Mouse (Mus musculus) liver, adult 2 months (tissue): Measurements from ENCODE around the gene Icam2. TPM values are rescaled to one million over a fixed set of nuclear protein-coding genes. Genes with fewer than 3 reads are reported as not detected.

Experiments used
- DNase-seq: peaks from one replicate; pipeline ENCODE4 v3.0.0-alpha.2; 2011; ENCODE audit warnings: low read depth, low spot score; ENCODE audit errors: extremely low read depth
- H3K27ac ChIP-seq: fragments of 200-500 bp; replicated peaks from 2 replicates; pipeline ENCODE4 v1.5.1; 2012; ENCODE audit warnings: low read depth, mild to moderate bottlenecking, control low read depth, inconsistent platforms, low read length; ENCODE audit not compliant: insufficient read depth
- H3K27me3 ChIP-seq: fragments of 200-500 bp; 2 replicates; pipeline ENCODE4 v1.6.1; 2012; ENCODE audit warnings: mild to moderate bottlenecking, moderate library complexity, low read length, inconsistent platforms; ENCODE audit not compliant: control insufficient read depth, insufficient read depth
- H3K36me3 ChIP-seq: fragments of 200-500 bp; 2 replicates; pipeline ENCODE4 v1.6.1; 2012; ENCODE audit warnings: low read length, inconsistent platforms; ENCODE audit not compliant: control insufficient read depth, insufficient read depth
- H3K4me1 ChIP-seq: fragments of 200-500 bp; 2 replicates; pipeline ENCODE4 v1.6.1; 2011; ENCODE audit warnings: low read length; ENCODE audit not compliant: control insufficient read depth, insufficient read depth
- H3K4me3 ChIP-seq: fragments of 200-500 bp; 2 replicates; pipeline ENCODE4 v1.5.1; 2011; ENCODE audit warnings: low read depth, mild to moderate bottlenecking, control low read depth, low read length, moderate library complexity; ENCODE audit not compliant: insufficient read depth
- H3K79me2 ChIP-seq: fragments of 200-500 bp; 2 replicates; pipeline ENCODE4 v1.6.1; 2012; ENCODE audit warnings: inconsistent platforms, mild to moderate bottlenecking, low read length, moderate library complexity; ENCODE audit not compliant: control insufficient read depth, insufficient read depth
- H3K9ac ChIP-seq: fragments of 200-500 bp; 2 replicates; pipeline ENCODE4 v1.6.1; 2012; ENCODE audit warnings: low read depth, mild to moderate bottlenecking, control low read depth, inconsistent platforms, low read length
- CTCF ChIP-seq: fragments of 200-500 bp; IDR thresholded peaks from 2 replicates; pipeline ENCODE4 v1.5.1; 2011; ENCODE audit warnings: low read depth, low read length, control low read depth
- POLR2A ChIP-seq: fragments of 200-500 bp; IDR thresholded peaks from 2 replicates; pipeline ENCODE4 v1.6.1; 2011; ENCODE audit warnings: low read length, control low read depth; ENCODE audit not compliant: insufficient read depth; ENCODE audit errors: extremely low read depth
- WGBS: fragments of 180-500 bp; shearing (Covaris S2); methylation state at CpG from one replicate; pipeline ENCODE4 v1.1.7; 2018; 5-methylcytosine and 5-hydroxymethylcytosine counted together
- polyA plus RNA-seq: library from polyadenylated mRNA; depleted of rRNA; stranded (reverse); fragments of >200 nt; gene quantifications from 2 replicates; pipeline ENCODE4 v1.2.3, GENCODE M21; 2012; rRNA removed
- total RNA-seq: library from RNA; depleted of rRNA; stranded (reverse); fragments of >200 nt; gene quantifications from 2 replicates; pipeline ENCODE4 v1.2.3, GENCODE M21; 2014; rRNA removed

Gene Icam2
- 5.3 and 6.7 TPM in 2 replicates for total RNA-seq
- polyA plus RNA-seq = 5.0 and 5.4 TPM in 2 replicates

- H3K9ac ChIP-seq = no peak within 1 kb of the TSS
- H3K27ac ChIP-seq = 0 out of 2 replicates have a peak within 1 kb of the TSS, but pooled peaks have one; percentile 34
- H3K27me3 ChIP-seq = no peaks in the 10 kb centered on the region
- no peaks in the 10 kb centered on the region for H3K36me3 ChIP-seq
- no peak for DNase-seq
- no peak within 1 kb of the TSS; the same call in 1 of the 2 replicates for H3K4me3 ChIP-seq
- H3K79me2 ChIP-seq = no peaks in the 10 kb centered on the region
- WGBS = 77% methylated on average over 6 of the region's 6 CpGs
- TF ChIP-seq CTCF (no peak), POLR2A (no peak)
- H3K4me1 ChIP-seq = peaks cover 3% of the 10 kb centered on the region; the same call in 1 of the 2 replicates
These were observed at the start of gene Icam2 for GRCm38 (mm10) chr11:106387791-106388216. Gene Icam2 (minus strand): TSS chr11:106388075.

DNA sequence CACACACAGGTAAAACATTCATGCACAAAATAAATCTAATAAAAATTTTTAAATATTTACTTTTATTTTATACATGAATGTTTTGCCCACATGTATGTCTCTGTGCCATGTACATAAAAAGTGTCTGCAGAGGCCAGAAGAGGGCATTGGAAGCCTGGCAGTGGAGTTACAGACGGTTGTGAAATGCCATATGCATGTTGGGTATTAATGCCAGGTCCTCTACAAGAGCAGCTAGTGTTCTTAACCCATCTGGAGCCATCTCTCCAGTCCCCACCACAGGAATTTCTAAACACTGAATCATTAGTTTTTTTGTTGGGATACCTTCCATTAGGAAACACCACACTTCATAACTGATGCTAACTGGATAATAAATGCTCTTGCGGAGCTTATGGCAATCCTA lies 49.7 kb upstream of the Icam2 start:
- peaks cover 17% of the 10 kb centered on the region for H3K4me1 ChIP-seq
- H3K27me3 ChIP-seq = no peaks in the 10 kb centered on the region
- H3K36me3 ChIP-seq = peaks cover 33% of the 10 kb centered on the region
- 65% methylated on average over 2 of the region's 2 CpGs for WGBS
- no peak overlapping the region for H3K27ac ChIP-seq
- peak; percentile 66 for DNase-seq
- H3K4me3 ChIP-seq = no peak overlapping the region
- no peak overlapping the region for H3K9ac ChIP-seq
- TF ChIP-seq POLR2A (no peak), CTCF (peak; percentile 8; the same call in 1 of the 2 replicates)
- H3K79me2 ChIP-seq = peaks cover 14% of the 10 kb centered on the region; the same call in 1 of the 2 replicates

DNA sequence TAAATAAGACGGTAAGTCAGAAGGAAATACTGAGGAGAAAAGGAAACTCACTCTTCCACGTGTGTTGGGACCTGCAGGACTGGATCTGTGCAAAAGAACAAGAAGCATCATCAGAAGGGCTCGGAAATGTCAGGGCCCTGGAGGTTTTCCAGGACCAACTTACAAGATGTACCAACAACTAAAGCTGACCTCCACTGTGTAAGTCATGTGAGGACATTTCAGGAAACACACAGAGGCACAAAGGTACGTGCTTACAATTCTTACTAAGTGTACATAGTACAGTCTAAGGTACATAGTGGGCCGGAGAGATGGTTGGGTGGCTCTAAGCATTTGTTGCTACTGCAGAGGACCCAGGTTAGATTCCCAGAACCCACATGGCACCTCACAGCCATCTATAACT lies 49.2 kb upstream of the Icam2 start:
- Histone ChIP-seq H3K4me1 (peaks cover 17% of the 10 kb centered on the region), H3K27ac (0 out of 2 replicates have a peak overlapping the region, but pooled peaks have one; percentile 2), H3K27me3 (no peaks in the 10 kb centered on the region), H3K9ac (no peak overlapping the region), H3K36me3 (peaks cover 38% of the 10 kb centered on the region), H3K4me3 (no peak overlapping the region), H3K79me2 (peaks cover 14% of the 10 kb centered on the region; the same call in 1 of the 2 replicates)
- DNase-seq = peak; percentile 78
- no peak for TF ChIP-seq CTCF
- no peak for TF ChIP-seq POLR2A
- WGBS = 29% methylated on average over 5 of the region's 5 CpGs

GRCm38 (mm10) chr11:106430392-106430791 lies 42.5 kb upstream of the Icam2 start:
- no peak overlapping the region for H3K4me3 ChIP-seq
- H3K36me3 ChIP-seq = peaks cover 74% of the 10 kb centered on the region

DNA sequence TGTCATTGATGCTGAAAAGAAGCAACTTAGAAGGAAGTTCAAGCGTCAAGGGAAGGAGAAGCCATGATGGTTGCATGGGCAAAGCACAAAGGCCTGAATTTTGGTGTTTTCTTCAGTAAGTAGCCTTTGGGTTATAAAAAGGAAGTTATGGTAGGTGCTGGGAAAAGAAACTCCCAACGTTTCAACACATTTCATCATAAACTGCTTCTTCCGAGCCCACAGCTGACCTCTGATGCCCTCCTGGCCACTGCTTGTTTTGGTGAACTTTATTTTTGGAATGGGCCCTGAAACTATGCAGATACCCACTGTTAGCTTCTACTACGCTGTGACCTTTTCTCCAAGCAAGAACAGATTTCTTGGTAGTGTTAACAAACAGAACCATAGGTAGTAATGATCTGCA lies 41.8 kb upstream of the Icam2 start:
- Histone ChIP-seq H3K79me2 (peaks cover 5% of the 10 kb centered on the region; the same call in 1 of the 2 replicates), H3K36me3 (peaks cover 73% of the 10 kb centered on the region), H3K27ac (peak overlapping the region; percentile 79), H3K4me3 (no peak overlapping the region), H3K27me3 (no peaks in the 10 kb centered on the region), H3K4me1 (peaks cover 24% of the 10 kb centered on the region), H3K9ac (no peak overlapping the region)
- no peak for TF ChIP-seq POLR2A
- TF ChIP-seq CTCF = no peak
- peak; percentile 74 for DNase-seq
- 35% methylated on average over 4 of the region's 4 CpGs for WGBS

More at GRCm38 (mm10) chr11:106430392-106430791, 42.5 kb upstream of the Icam2 start:
- no peak overlapping the region for H3K9ac ChIP-seq
- H3K27ac ChIP-seq = peak overlapping the region; percentile 79
- peaks cover 24% of the 10 kb centered on the region for H3K4me1 ChIP-seq
- 94% methylated on average over 5 of the region's 5 CpGs for WGBS
- no peak for DNase-seq
- H3K79me2 ChIP-seq = peaks cover 5% of the 10 kb centered on the region; the same call in 1 of the 2 replicates
- no peaks in the 10 kb centered on the region for H3K27me3 ChIP-seq
- no peak for TF ChIP-seq CTCF
- no peak for TF ChIP-seq POLR2A

DNA sequence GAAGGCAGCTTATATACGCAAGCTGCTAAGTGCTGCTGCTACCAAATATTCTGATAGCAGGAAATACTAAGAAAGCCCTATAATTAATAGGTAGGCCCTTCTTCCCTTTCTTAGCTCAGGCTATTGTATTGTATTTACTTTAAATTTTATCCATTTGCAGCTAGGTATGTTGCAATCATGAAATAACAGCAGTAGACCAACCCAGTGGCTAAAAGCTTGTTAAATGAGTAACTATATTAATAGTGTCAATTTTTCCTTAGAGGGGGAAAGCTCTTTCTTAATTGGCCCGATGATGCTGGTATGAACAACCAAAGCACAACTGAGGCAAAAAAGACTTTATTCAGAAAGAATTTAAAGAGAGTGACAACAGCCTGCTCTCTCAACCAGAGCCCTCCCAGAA lies 40.7 kb upstream of the Icam2 start:
- peak; percentile 72 for DNase-seq
- 59% methylated on average over 2 of the region's 2 CpGs for WGBS

More for the DNA sequence above, 40.7 kb upstream of the Icam2 start:
- peaks cover 24% of the 10 kb centered on the region for H3K4me1 ChIP-seq
- H3K9ac ChIP-seq = no peak overlapping the region
- TF ChIP-seq POLR2A (no peak), CTCF (no peak)
- H3K36me3 ChIP-seq = peaks cover 69% of the 10 kb centered on the region
- H3K27me3 ChIP-seq = no peaks in the 10 kb centered on the region
- H3K79me2 ChIP-seq = peaks cover 3% of the 10 kb centered on the region; the same call in 1 of the 2 replicates
- H3K27ac ChIP-seq = peak overlapping the region; percentile 79
- H3K4me3 ChIP-seq = no peak overlapping the region
